Mouse (Mus musculus): Measurements from ENCODE around the gene Babam2.

Gene Babam2

DNA sequence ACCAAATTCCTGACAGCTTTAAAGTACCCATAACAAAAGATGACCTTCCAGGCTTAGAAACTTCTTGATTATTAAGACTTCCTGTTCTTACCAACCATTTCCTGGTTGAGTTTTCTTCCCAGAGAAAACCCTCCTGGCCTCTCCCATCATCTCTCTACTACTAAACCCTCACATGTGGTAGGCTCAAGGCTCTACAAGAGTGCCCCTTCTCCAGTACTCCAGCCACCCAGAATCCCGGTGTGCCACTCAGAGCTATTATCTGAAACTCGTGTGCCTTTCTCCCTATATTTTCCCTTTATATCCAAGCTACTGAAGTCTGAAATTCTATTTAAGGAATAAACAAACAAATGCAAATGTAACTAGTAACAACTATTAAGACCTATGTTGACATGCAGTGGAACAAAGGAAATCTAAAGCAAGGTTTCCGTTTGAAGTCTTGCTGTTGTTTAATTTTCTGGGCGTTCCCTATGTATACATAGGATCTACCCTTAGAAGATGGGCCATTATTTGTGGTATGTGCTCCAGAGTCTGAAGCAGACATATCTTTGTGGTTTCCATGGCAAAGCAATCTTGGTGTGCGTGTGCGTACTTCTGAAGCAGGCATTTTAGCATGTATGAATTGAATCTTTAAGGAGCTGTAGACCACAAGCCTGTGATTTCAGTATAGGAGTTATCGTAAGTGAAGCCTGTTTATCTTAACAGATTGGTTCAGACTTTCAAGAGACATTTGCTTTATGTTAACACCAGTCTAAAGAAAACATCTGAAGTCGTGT is 361.2 kb downstream of the Babam2 start:
- no peak for DNase-seq

DNA sequence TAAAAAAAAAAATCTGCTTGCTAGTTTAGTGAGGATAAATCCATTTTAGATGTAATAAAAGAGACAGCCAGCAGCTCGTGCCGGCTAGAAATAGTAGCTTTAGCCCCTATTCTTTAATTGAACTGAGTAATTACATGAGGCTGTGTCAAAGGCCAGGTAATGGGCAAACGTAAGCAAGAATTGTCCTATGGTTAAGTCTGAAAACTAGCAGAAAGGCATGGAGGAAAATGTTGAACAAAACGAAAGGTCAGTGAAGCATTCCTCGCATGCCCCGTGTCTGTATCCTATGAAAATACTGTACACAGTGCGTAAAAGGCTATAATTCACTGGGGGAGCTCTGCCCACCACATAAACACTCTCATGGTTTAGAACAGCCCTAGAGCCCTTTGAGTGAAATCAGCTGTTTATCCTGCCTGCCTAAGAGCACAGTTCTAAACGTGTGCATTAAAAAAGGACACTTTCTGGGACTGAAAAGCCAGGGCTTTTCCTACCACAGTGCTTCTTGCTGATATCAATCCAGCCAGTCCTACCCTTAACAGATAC is 361.8 kb downstream of the Babam2 start:
- no peak for DNase-seq

DNA sequence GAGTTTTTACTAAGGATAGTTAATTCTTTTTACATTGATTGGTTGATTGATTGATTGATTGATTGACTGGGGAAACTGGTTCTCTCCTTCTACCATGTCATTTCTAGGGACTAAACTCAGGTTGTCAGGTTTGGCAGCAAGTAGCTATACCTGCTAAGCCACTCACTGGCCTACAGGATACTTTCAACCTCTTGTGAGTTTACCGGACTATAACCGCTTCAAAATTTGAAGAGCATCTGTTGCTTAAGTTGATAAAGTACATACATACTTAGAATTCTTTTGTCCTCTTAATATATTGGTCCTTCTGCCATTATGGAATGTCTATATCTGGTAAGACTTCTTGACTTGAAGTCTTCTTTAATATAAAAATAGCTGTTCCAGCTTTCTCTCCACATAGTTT is 363.0 kb downstream of the Babam2 start:
- no peak for DNase-seq

DNA sequence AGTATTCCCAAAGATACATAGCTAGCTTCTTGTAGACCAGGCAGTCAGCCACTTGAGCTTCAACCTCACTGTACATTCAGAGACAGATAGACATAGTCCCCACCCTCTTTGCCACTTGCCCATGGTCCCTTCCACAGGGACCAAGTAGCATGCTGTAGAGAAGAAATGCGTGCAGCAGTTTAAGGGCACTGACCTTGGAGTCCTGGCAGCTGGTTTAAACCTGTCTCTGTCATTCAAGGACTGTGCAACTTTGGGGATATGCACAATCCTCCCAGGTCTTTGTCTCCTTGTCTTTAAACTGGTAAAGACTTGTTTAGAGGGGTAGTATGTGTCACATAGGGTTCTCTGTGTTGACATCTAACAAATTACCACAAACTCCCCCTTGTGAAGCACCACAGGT is 364.4 kb downstream of the Babam2 start:
- no peak for DNase-seq

DNA sequence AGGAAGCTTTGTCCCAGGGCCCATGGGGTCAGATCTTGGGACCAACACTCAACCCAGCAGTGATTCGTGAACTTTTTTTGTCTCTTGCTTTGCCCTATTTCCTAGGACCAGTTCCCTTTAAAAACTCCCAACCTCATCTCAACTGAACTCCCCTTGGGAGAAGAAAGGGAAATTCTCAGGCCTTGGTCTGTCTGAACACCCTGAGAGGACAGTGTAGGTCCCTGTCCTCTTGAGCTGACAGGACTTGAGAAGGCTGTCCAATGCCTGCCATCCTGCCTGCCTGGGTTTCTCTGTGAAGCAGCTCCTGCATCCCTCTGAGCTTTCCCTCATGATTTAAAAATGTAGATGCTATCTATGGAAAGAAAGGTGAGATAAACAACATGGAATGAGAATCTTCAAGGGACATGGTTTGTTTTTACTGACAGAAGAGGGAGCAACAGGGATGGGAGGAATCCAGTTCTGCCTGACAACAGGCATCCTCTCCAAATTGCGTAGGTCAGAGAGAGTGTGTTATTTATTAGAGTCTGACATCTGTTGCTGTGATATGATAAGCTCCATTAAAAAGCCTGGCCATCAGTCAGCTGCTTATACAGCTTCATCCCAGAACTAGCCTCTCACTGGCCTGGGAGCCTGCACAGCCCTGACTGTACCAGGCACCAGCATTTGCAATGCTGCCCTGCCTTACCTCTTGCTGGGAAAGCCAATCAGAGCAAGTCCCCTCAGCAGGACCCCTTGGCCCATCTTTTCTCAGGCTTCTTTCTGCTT is 367.0 kb downstream of the Babam2 start:
- DNase-seq, result no peak

DNA sequence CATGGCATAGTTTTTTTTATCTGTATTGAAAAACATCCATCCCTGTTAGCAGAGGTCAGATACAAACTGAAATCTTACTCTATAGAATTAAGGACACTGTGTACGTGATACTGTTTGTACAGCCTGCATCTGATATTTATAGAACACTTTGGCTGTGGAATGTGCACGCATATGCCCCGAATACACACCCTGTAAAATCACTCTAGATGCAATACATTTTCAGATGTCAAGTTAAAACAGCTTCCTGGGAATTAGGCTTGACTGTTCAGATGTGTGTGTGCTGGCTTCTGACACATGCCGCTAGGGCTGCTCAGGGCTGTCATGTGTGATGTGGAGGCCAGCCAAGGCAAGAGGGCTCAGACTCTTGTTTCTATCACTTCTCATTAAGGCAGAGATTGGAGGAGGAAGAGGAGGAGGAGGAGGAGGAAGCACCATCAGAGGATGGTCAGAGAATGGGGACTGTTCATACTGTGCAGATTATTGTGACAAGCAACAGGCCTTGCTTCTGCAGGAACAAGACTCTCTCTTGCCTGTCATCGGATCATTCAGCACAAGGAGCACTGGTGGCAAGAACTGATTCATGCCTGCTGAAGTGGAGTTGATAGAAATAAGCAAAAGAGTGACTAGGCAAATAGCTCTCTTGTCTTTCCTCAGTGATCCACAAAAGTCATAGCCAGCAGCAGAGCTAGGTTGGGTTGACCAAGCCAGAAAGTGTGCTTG is 368.7 kb downstream of the Babam2 start:
- DNase-seq, result no peak

DNA sequence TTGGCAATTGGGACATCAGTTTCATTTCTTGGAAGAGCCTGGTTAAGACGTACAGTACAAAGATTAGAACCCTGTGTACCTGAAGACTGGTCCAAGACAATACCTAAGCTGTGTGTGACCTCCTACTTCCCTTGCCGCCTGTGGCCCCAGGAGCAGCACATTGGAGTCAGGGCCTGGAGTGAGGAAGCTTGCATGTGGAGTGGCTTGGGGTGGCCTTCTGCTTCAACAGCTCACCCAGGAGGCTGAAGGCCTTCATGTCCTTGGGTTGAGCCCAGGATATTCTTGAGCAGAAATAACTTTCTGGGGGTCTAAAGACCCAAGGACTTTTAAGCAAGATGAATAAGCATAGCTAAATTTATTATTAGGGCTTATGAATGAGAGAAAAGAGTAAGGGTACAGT is 369.4 kb downstream of the Babam2 start:
- DNase-seq, result no peak

DNA sequence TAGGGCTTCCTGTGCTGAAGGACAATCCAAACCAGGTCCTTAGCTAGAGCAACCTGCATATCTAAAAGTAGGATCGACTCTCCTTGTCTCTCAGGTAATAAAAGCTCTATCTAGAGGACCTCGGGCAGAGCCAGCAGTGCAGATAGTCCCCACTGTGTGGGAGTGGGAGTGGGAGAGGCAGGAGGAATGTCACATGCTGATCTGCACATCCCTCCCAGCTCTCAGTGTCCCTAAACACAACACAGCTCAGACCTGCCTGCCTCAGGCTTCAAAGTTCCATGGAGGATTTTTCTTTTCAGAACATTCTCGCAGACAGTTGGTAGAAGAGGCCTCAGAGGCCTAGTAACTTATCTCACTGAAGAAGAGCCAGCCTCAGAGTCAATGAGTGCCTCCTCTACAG is 371.1 kb downstream of the Babam2 start:
- DNase-seq, result no peak

DNA sequence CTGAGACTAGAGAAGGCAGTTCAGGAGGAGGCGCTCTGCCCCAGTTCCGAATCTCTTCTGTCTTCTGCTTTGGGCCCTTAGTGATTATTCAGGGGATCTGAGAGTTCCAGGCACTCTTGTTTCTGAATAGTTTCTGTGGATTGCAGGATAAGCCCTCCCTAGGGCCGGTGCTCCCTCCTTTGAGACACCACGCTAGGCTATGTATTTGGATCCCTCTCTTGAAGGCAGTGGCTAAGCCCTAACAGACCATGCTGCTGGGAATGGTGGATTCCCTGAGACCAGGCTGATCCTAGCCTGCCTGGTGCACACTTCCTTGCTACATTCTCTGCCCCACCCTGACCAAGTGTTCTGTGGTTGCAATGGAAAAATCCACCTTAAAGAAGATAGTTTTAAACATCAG is 371.6 kb downstream of the Babam2 start:
- no peak for DNase-seq

DNA sequence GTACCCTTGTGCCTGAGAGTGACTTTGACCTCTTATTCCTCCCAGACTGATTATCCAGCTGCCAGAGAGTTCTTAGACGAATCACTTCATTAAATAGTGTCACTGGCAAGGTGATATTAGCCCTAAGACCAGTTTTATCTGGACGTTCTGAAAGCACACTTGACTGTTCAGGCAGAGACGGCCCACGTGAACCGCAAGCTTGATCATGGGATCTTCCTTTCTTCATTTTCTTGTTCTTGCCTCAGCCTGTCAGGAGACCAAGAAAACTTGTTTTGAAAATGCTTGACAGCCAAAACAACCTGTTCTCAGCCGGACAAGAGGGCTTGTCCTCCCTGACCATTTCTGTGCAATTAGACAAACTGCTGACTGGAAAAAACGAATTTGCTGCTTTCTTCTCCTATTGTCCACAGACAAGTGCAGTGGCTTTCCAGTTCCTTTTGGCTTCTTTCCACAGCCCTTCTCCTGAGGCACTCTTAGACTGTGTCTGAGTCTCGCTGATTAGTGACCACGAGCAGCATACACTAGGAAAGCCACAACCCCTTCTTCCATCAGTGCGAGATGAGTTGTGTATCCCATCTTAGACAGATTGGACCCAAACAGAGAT is 372.2 kb downstream of the Babam2 start:
- no peak for DNase-seq

DNA sequence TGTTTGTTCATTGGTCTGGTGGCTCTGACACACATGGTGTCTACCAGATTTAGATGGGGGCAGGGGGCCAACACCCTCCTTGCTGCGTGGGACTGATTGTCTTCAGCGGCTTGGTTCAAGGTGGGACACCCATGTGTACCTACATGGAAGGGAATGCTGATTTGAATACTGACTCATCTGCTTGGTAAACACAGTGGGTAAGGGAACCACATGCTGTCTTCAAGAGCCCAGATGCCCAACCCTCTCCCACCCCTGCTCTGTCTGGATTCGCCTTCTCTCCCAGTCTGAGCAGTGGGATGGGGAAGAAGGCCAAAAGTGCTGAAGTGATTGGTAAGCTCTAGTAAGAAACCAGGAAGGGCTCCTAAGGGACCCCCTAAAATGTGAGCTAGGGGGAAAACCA is 373.3 kb downstream of the Babam2 start:
- DNase-seq, result no peak

DNA sequence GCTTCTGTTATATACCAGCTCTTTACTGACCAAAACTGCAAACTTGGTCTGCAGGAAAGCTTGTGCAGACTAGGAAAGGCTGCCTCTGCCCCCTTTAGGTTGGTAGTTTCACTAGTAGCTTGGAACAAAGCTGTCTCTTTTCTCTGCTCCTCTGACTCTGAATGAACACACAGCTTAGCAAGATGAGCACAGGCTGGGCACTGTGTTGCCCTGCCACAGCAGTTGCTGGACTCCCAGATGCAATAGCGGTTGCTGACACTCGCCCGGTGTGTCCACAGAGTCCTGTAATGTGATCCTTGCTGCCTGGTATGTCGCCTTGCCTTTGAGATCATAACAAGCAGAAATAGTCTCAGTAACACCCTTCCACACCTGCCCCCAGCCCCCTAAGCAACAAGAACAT is 373.8 kb downstream of the Babam2 start:
- no peak for DNase-seq

DNA sequence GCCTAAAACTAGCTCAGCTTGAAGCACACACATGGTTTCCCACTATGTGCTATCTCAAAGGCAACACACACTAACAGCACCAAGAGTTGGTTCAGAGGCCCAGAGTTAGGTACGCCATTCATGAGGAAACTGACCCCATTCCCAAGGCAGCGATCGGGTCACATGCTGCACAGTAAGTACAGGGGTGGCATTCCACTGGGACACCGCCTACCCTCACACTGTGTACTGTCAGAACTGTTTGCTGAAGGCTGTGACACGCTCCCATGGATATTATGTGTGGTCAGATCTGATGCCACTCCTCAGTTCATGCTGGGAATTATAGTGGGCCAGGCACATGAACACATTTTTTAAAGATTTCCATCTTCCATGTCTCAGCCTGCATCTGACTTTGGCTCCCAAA is 374.3 kb downstream of the Babam2 start:
- no peak for DNase-seq

DNA sequence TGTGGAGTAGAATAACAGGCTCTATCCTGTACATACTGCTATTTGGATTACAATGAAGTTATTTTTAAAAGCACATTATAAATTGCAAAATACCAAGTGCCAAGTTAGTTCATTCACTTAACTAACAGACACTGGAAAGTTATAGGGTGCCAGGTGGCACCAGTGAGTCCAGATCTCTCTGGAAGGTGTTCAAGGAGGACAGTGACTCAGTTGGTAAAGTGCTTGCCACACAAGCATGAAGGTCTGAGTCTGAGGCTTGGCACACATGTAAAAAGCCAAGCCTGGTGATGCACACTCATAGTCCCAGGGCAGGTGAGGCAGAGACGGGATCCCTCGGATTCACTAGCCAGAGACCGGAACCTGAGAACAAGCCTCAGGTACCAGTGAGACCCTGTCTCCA is 375.4 kb downstream of the Babam2 start:
- no peak for DNase-seq

DNA sequence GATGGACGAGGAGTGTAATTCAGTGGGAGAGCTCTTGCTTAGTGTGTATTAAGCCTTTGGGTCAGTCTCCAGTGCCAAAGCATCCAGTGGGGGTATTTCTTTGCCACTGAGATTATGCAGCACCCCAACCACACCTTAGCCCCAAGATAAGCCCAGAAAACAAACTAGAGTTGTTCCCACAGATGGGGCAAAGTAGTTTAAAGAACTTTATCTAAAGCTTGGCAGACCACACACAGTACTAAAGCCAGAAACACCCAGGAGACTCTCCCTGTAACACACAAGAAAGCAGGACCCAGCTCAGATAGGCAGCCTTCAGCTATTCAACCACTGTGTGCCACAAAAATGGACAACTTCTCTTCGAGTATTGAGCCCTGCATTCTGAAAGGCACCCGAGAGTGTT is 376.6 kb downstream of the Babam2 start:
- DNase-seq, result no peak

DNA sequence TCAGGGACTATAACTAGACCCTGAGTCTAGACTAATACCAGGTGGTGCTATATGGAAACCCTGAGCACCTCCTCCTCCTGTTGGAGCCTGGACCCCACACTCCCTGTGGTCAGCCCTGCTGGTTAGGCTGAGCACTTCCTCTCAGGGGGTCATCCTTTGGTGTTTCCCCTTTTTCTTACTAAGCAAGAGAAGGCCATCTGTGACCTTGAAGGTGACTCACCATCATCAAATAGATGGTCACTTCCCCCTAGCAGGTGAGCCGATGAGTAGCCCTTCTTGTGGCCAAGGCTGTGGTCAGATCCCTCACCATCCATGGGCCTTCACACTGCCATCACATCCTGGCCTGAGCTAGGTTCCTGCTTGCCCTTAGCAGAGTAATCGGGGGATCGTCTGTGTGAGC is 379.7 kb downstream of the Babam2 start:
- DNase-seq, result no peak

DNA sequence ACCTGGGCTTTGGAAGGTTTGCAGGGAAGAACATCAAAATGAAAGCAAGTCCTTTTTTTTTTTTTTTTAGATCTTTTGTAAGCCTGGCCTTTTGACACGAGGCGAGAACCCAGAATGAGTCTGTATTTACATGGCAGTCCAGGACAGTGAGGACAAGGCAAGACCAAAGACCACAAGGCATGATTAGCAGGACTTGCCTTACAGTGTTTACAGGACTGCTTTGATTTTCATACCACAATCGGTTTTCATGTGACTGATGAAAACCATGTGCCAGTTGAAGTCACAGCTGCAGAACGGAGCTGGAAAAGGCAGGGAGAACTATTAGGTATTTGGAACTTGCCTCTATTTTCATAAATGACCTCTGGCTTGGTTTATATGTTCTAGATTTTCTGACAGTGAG is 381.5 kb downstream of the Babam2 start:
- no peak for DNase-seq

DNA sequence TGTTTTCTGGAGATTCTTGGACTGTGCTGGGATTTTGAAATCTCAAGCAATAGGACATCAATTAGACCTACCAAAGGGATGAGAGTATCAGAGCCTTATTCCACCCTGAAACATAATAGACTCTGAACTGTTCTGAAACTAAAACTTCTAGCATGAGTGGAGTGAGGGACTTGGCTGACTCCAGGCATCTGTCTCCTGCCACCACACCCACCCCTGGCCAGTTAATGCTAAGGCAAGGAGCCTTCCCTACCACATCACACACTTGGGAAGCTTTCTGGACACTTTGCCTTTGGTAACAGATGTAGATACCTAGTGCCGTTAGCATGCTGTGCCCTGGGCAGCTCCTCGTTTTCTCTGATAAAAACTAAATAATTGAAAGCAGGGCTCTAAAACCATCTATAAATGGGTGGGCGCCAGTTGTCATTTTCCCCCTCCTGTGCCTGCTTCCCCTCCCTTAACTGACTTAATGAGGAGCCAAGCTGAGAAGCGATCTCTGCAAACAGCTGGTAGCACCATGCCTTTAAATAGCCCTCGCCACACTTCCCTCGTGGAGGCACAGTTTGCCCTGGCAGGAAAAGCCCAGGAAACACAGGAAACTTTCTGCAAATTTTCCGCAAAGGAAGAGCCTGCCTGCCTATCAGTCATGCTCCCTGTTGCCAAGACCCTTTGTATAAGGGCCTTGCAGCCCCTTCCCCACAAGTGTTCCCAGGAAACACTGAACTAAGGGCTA is 383.2 kb downstream of the Babam2 start:
- no peak for DNase-seq

DNA sequence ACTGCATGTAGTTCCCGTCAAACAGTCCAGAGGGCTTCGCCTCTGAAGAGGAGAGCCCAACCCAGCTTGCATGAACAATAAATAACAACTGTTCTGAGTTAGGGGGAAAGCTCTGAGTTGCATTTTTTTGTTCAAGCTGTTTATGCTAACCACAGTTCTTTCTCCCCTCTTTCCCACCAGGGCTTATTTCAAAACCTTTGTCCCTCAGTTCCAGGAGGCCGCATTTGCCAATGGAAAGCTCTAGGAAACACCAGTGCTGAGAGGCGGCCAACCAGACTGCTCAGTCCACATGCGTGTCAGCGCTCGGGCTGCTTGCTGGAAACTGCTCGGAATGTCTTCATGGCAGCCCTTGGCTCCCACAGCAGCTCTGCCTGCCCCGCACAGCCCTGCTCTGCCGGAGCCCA is 386.9 kb downstream of the Babam2 start:
- no peak for DNase-seq

DNA sequence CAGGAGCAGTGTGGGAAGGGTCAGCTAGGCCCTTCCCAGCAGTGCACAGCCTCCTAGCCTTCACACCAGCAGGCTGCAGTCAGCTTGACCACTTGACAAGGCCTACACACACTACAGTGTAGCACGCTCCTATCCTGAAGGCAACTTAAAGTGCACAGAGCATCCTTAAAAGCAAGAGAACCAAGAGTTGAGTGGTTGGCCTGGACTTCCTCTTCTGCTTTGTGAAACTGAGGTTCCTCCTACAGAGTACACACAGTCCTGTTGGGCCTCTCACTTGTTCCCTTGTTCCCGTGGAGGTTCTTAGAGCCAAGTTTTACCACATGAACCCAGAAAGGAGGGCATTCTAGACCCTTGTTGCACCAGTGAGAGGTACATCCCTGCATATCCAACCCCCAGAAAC is 388.1 kb downstream of the Babam2 start:
- no peak for DNase-seq

DNA sequence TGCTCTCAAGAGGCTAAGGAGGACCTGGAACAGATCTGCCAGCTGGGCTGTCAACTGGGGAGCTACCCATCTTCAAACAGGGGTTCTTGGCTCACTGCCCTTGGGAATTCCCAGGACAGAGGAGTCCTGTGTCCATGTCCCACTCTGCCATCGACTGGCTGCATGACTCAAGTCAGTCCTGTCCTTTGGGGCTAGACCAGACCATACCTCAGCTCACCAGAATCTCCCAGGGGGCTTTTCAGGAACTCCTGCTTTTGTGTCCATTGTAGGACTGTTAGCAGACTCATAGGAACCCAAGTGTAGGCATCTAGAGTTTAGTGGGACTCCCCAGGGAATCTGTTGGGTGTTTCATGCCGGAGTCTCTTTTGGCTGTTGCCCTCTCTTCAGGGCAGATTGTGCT is 388.5 kb downstream of the Babam2 start:
- no peak for DNase-seq

DNA sequence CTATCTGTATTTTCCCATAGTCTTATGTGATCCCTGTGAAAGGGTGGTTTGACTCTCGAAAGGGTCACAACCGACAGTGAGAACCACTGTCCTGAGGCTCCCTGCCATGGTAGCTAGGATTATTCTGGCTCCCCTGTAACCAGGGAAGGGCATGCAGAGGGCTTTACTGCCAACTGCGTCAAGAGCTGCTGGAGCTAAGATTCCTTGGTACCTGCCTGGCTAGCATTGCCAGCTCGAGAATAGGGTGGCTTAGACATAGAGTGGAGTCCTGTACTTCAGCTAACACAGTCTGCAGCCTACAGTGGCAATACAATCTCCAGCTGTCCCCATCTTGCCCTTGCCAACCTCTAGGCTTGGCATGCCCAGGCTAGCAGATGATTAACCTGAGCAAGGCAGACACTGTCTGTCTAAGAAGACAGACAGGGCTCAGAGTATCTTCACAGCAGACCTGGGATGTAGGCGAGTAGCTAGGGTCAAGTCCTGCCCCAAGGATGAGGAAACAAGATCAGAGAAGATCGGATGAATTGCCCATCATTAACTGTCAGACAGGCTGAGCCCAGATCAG is 389.1 kb downstream of the Babam2 start:
- no peak for DNase-seq
